Mouse (Mus musculus): Measurements from ENCODE around the gene Galnt10. TPM values are rescaled to one million over a fixed set of nuclear protein-coding genes. Genes with fewer than 3 reads are reported as not detected.

Galnt10 gene
- polyA plus RNA-seq, 1 experiment = 11.2 TPM

- no peak overlapping the region for H3K27ac ChIP-seq (ENCODE audit: insufficient read depth, low read length)
- DNase-seq = no peak
- H3K4me3 ChIP-seq (replicated peaks; ENCODE audit: insufficient read depth, low read depth, low read length) = no peak overlapping the region
- no peaks in the 10 kb centered on the region for H3K4me1 ChIP-seq (ENCODE audit: control insufficient read depth, insufficient read depth, low read length)
- no peaks in the 10 kb centered on the region for H3K27me3 ChIP-seq (ENCODE audit: control insufficient read depth, insufficient read depth, low read length)
- WGBS = 74% methylated on average over 5 of the region's 5 CpGs
- TF ChIP-seq POLR2A (IDR thresholded peaks at IDR 0.05; ENCODE audit: borderline replicate concordance, insufficient read depth, low read length) = no peak
- no peak for TF ChIP-seq CTCF (IDR thresholded peaks at IDR 0.05; ENCODE audit: borderline replicate concordance, insufficient read depth, low read depth, low read length)
These were observed 15.6 kb downstream of the Galnt10 start for GRCm38 (mm10) chr11:57660814-57661213.

- no peak for DNase-seq
- no peak for TF ChIP-seq POLR2A (IDR thresholded peaks at IDR 0.05; ENCODE audit: borderline replicate concordance, insufficient read depth, low read length)
- TF ChIP-seq CTCF (IDR thresholded peaks at IDR 0.05; ENCODE audit: borderline replicate concordance, insufficient read depth, low read depth, low read length) = no peak
- 89% methylated on average over 19 of the region's 19 CpGs for WGBS
These were observed 16.4 kb downstream of the Galnt10 start for GRCm38 (mm10) chr11:57661492-57662229.

GRCm38 (mm10) chr11:57662231-57662630 lies 17.0 kb downstream of the Galnt10 start:
- H3K27me3 ChIP-seq (ENCODE audit: control insufficient read depth, insufficient read depth, low read length) = no peaks in the 10 kb centered on the region
- no peak overlapping the region for H3K27ac ChIP-seq (ENCODE audit: insufficient read depth, low read length)
- peak in 1 of 2 experiments; percentile 48 for DNase-seq
- TF ChIP-seq POLR2A (IDR thresholded peaks at IDR 0.05; ENCODE audit: borderline replicate concordance, insufficient read depth, low read length) (no peak), CTCF (IDR thresholded peaks at IDR 0.05; ENCODE audit: borderline replicate concordance, insufficient read depth, low read depth, low read length) (no peak)
- no peaks in the 10 kb centered on the region for H3K4me1 ChIP-seq (ENCODE audit: control insufficient read depth, insufficient read depth, low read length)
- 15% methylated on average over 4 of the region's 4 CpGs for WGBS
- H3K4me3 ChIP-seq (replicated peaks; ENCODE audit: insufficient read depth, low read depth, low read length) = no peak overlapping the region

More at GRCm38 (mm10) chr11:57661492-57662229, 16.4 kb downstream of the Galnt10 start:
- Histone ChIP-seq H3K4me1 (ENCODE audit: control insufficient read depth, insufficient read depth, low read length) (no peaks in the 10 kb centered on the region), H3K27ac (ENCODE audit: insufficient read depth, low read length) (no peak overlapping the region), H3K4me3 (replicated peaks; ENCODE audit: insufficient read depth, low read depth, low read length) (no peak overlapping the region), H3K27me3 (ENCODE audit: control insufficient read depth, insufficient read depth, low read length) (no peaks in the 10 kb centered on the region)

- TF ChIP-seq POLR2A (IDR thresholded peaks at IDR 0.05; ENCODE audit: borderline replicate concordance, insufficient read depth, low read length) (no peak), CTCF (IDR thresholded peaks at IDR 0.05; ENCODE audit: borderline replicate concordance, insufficient read depth, low read depth, low read length) (no peak)
- DNase-seq = no peak
- Histone ChIP-seq H3K4me1 (ENCODE audit: control insufficient read depth, insufficient read depth, low read length) (no peaks in the 10 kb centered on the region), H3K27me3 (ENCODE audit: control insufficient read depth, insufficient read depth, low read length) (no peaks in the 10 kb centered on the region), H3K4me3 (replicated peaks; ENCODE audit: insufficient read depth, low read depth, low read length) (no peak overlapping the region), H3K27ac (ENCODE audit: insufficient read depth, low read length) (no peak overlapping the region)
- 75% methylated on average over 12 of the region's 12 CpGs for WGBS
These were observed 18.0 kb downstream of the Galnt10 start for GRCm38 (mm10) chr11:57663271-57663670.

GRCm38 (mm10) chr11:57664741-57665140 lies 19.5 kb downstream of the Galnt10 start:
- Histone ChIP-seq H3K4me3 (replicated peaks; ENCODE audit: insufficient read depth, low read depth, low read length) (no peak overlapping the region), H3K27me3 (ENCODE audit: control insufficient read depth, insufficient read depth, low read length) (no peaks in the 10 kb centered on the region), H3K4me1 (ENCODE audit: control insufficient read depth, insufficient read depth, low read length) (no peaks in the 10 kb centered on the region), H3K27ac (ENCODE audit: insufficient read depth, low read length) (no peak overlapping the region)
- no peak for TF ChIP-seq CTCF (IDR thresholded peaks at IDR 0.05; ENCODE audit: borderline replicate concordance, insufficient read depth, low read depth, low read length)
- 85% methylated on average over 5 of the region's 5 CpGs for WGBS
- DNase-seq = no peak

- no peak for DNase-seq
- TF ChIP-seq CTCF (IDR thresholded peaks at IDR 0.05; ENCODE audit: borderline replicate concordance, insufficient read depth, low read depth, low read length) = no peak
- no peak for TF ChIP-seq POLR2A (IDR thresholded peaks at IDR 0.05; ENCODE audit: borderline replicate concordance, insufficient read depth, low read length)
- Histone ChIP-seq H3K27me3 (ENCODE audit: control insufficient read depth, insufficient read depth, low read length) (no peaks in the 10 kb centered on the region), H3K4me1 (ENCODE audit: control insufficient read depth, insufficient read depth, low read length) (peaks cover 4% of the 10 kb centered on the region; the same call in 1 of the 2 replicates), H3K4me3 (replicated peaks; ENCODE audit: insufficient read depth, low read depth, low read length) (no peak overlapping the region), H3K27ac (ENCODE audit: insufficient read depth, low read length) (no peak overlapping the region)
- WGBS = 92% methylated on average over 8 of the region's 8 CpGs
These were observed 23.0 kb downstream of the Galnt10 start for GRCm38 (mm10) chr11:57668271-57668670.

GRCm38 (mm10) chr11:57669522-57669921 lies 24.3 kb downstream of the Galnt10 start:
- H3K4me3 ChIP-seq (replicated peaks; ENCODE audit: insufficient read depth, low read depth, low read length) = no peak overlapping the region
- H3K27ac ChIP-seq (ENCODE audit: insufficient read depth, low read length) = no peak overlapping the region
- no peak for DNase-seq
- H3K4me1 ChIP-seq (ENCODE audit: control insufficient read depth, insufficient read depth, low read length) = peaks cover 4% of the 10 kb centered on the region; the same call in 1 of the 2 replicates
- H3K27me3 ChIP-seq (ENCODE audit: control insufficient read depth, insufficient read depth, low read length) = no peaks in the 10 kb centered on the region
- WGBS = 87% methylated on average over 6 of the region's 6 CpGs
- no peak for TF ChIP-seq CTCF (IDR thresholded peaks at IDR 0.05; ENCODE audit: borderline replicate concordance, insufficient read depth, low read depth, low read length)
- TF ChIP-seq POLR2A (IDR thresholded peaks at IDR 0.05; ENCODE audit: borderline replicate concordance, insufficient read depth, low read length) = no peak

GRCm38 (mm10) chr11:57671120-57671697 lies 26.0 kb downstream of the Galnt10 start:
- WGBS = 29% methylated on average over 5 of the region's 5 CpGs
- H3K27me3 ChIP-seq (ENCODE audit: control insufficient read depth, insufficient read depth, low read length) = no peaks in the 10 kb centered on the region
- no peak for DNase-seq
- TF ChIP-seq POLR2A (IDR thresholded peaks at IDR 0.05; ENCODE audit: borderline replicate concordance, insufficient read depth, low read length) (no peak), CTCF (IDR thresholded peaks at IDR 0.05; ENCODE audit: borderline replicate concordance, insufficient read depth, low read depth, low read length) (no peak)
- H3K27ac ChIP-seq (ENCODE audit: insufficient read depth, low read length) = no peak overlapping the region
- peaks cover 4% of the 10 kb centered on the region; the same call in 1 of the 2 replicates for H3K4me1 ChIP-seq (ENCODE audit: control insufficient read depth, insufficient read depth, low read length)
- H3K4me3 ChIP-seq (replicated peaks; ENCODE audit: insufficient read depth, low read depth, low read length) = no peak overlapping the region

Data from cerebellum, adult 2 months (tissue).